Mouse (Mus musculus): ENCODE data around the gene Cit.

Cit gene

GRCm38 (mm10) chr5:116048321-116048720, 203.2 kb downstream of the Cit start:
- ChIA-PET POLR2A (interaction anchor here in 1 of 4 experiments (1.2 kb wide), 1 partner anchor 17 kb away, joined by 4 read pairs; no protein-coding TSS in a partner anchor), CTCF (interaction anchor here in 1 of 4 experiments (0.7 kb wide), 2 partner anchors 42 to 234 kb away, joined by 3 to 6 read pairs; no protein-coding TSS in a partner anchor)

DNA sequence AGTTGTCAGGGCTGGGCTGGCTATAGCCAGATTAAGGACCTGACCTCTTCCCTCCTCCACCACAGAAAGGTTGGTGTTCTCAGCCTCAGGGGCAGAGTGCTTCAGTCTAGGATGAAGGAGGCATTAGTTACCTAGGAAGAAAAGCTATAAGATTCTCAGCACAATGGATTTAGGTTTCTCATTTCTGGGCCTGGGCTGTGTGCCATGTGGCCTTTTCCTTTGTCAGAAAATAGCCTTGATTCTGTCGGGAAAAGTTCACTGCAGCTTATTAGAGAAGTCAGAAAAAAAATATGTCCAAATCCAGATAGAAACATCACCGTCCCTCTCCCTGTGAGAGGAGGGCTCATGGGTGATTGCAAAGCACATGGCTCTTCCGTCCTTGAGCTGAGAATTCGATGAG, 204.7 kb downstream of the Cit start:
- ChIA-PET POLR2A (interaction anchor here in 2 of 4 experiments (0.6 to 1.6 kb wide), 2 partner anchors 26 to 30 kb away, joined by 4 to 7 read pairs; partner anchors contain the start of gene Prkab1 (in 1 of the 2)), CTCF (interaction anchor here in 2 of 4 experiments (0.6 to 0.7 kb wide), 2 partner anchors 65 to 83 kb away, joined by 3 to 13 read pairs; no protein-coding TSS in a partner anchor)

GRCm38 (mm10) chr5:116052171-116052570, 207.1 kb downstream of the Cit start:
- ChIA-PET CTCF (interaction anchor here (0.6 to 1.3 kb wide), 8 partner anchors 19 to 403 kb away, joined by 3 to 9 read pairs (median 3); no protein-coding TSS in a partner anchor), POLR2A (interaction anchor here (0.5 to 1.7 kb wide), 19 partner anchors 8 to 562 kb away, joined by 3 to 9 read pairs (median 3); no protein-coding TSS in a partner anchor)

- CTCF ChIA-PET = interaction anchor here in 3 of 4 experiments (0.5 to 1.3 kb wide), 6 partner anchors 44 to 1903 kb away, joined by 3 to 7 read pairs (median 3); no protein-coding TSS in a partner anchor
- POLR2A ChIA-PET = interaction anchor here (0.5 to 1.7 kb wide), 20 partner anchors 8 to 562 kb away, joined by 3 to 9 read pairs (median 4); no protein-coding TSS in a partner anchor
Measured at GRCm38 (mm10) chr5:116052826-116053225, 207.7 kb downstream of the Cit start.

Measured in embryonic stem cell, embryonic (primary cell).